Comparison of ENCODE assay signal across 12 mouse cellular contexts in genomic region chr5:123148073-123148722, GRCm38 (mm10). TPM values are rescaled to one million over a fixed set of nuclear protein-coding genes. Genes with fewer than 3 reads are reported as not detected.
DNase-seq lines count a peak whose midpoint lies in the region; ATAC-seq and TF ChIP-seq lines count a peak whose summit lies in the region.
"Had no signal": no experiment of that assay in that cellular context is flagged by ENCODE, and none has a peak within 500 bp of the region (broad histone marks: within the 10 kb centered on the region; RNA-seq: fewer than 3 reads in every experiment).

No protein-coding gene starts in this region.

- no peaks in the 10 kb centered on the region for H3K27me3 ChIP-seq in hindbrain, embryonic 13.5 days
- no peaks in the 10 kb centered on the region for H3K27me3 ChIP-seq in hindbrain, embryonic 11.5 days (ENCODE audit: control insufficient read depth, insufficient read depth, low read length)
- no peaks in the 10 kb centered on the region for H3K27me3 ChIP-seq in ES-Bruce4 (ENCODE audit: control insufficient read depth, insufficient read depth, low read length, poor library complexity, severe bottlenecking)
- H3K27me3 ChIP-seq in limb, embryonic 12.5 days, result no peaks in the 10 kb centered on the region
- H3K27me3 ChIP-seq: heart, embryonic 15.5 days had no signal

- no peak for TF ChIP-seq CTCF in ES-Bruce4 (IDR thresholded peaks at IDR 0.05; ENCODE audit: low read depth, low read length)

- no peaks in the 10 kb centered on the region for H3K9me3 ChIP-seq in hindbrain, embryonic 13.5 days
- no peaks in the 10 kb centered on the region for H3K9me3 ChIP-seq in hindbrain, embryonic 11.5 days (ENCODE audit: control insufficient read depth, low read length)
- no peaks in the 10 kb centered on the region for H3K9me3 ChIP-seq in ES-Bruce4 (replicated peaks; ENCODE audit: control insufficient read depth, insufficient read depth, low read length, poor library complexity, severe bottlenecking)
- no peaks in the 10 kb centered on the region for H3K9me3 ChIP-seq in limb, embryonic 12.5 days
- H3K9me3 ChIP-seq: heart, embryonic 15.5 days had no signal

- H3K9ac ChIP-seq in hindbrain, embryonic 13.5 days, result peak overlapping the region; percentile 64
- no peak overlapping the region for H3K9ac ChIP-seq in hindbrain, embryonic 11.5 days (ENCODE audit: low read depth, low read length)
- H3K9ac ChIP-seq in ES-Bruce4 (ENCODE audit: low read depth, poor library complexity, severe bottlenecking), result 0 out of 2 replicates have a peak overlapping the region, but pooled peaks have one; percentile 6
- peak overlapping the region; percentile 37; the same call in 1 of the 2 replicates for H3K9ac ChIP-seq in limb, embryonic 12.5 days (replicated peaks)
- H3K9ac ChIP-seq: heart, embryonic 15.5 days had no signal

- TF ChIP-seq POLR2A in ES-Bruce4 (IDR thresholded peaks at IDR 0.05; ENCODE audit: insufficient read depth, low read length), result no peak

- no peak for ATAC-seq in hindbrain, embryonic 13.5 days (ENCODE audit: low FRiP score)
- no peak for ATAC-seq in hindbrain, embryonic 11.5 days (ENCODE audit: low FRiP score)
- no peak for ATAC-seq in limb, embryonic 12.5 days (ENCODE audit: insufficient number of reproducible peaks, insufficient read depth, low FRiP score, low TSS enrichment, low read depth)

- WGBS in hindbrain, embryonic 13.5 days, result 79% methylated on average over 25 of the region's 25 CpGs
- WGBS in hindbrain, embryonic 11.5 days, result 81% methylated on average over 19 of the region's 25 CpGs
- 81% methylated on average over 25 of the region's 25 CpGs for WGBS in limb, embryonic 12.5 days

- H3K27ac ChIP-seq in hindbrain, embryonic 13.5 days, result no peak overlapping the region
- no peak overlapping the region for H3K27ac ChIP-seq in hindbrain, embryonic 11.5 days (ENCODE audit: low read depth, low read length)
- H3K27ac ChIP-seq in ES-Bruce4 (ENCODE audit: insufficient read depth, low read length), result no peak overlapping the region
- no peak overlapping the region for H3K27ac ChIP-seq in limb, embryonic 12.5 days

- DNase-seq in hindbrain, embryonic 11.5 days (ENCODE audit: low spot score), result no peak
- peak; percentile 51 for DNase-seq in cerebellum, adult 9-10 months
- DNase-seq in frontal cortex, postnatal 25 days (ENCODE audit: low spot score in 2 of 2), result no peak
- DNase-seq in frontal cortex, postnatal 14 days (ENCODE audit: low spot score in 2 of 2), result no peak
- DNase-seq: lung, postnatal 10 days had no signal

- peak overlapping the region; percentile 61 for H3K4me2 ChIP-seq in hindbrain, embryonic 13.5 days
- H3K4me2 ChIP-seq in hindbrain, embryonic 11.5 days (replicated peaks; ENCODE audit: low read depth, low read length), result no peak overlapping the region
- peak overlapping the region; percentile 58; the same call in 1 of the 2 replicates for H3K4me2 ChIP-seq in limb, embryonic 12.5 days

- peaks cover 50% of the 10 kb centered on the region for H3K36me3 ChIP-seq in hindbrain, embryonic 13.5 days
- peaks cover 19% of the 10 kb centered on the region; the same call in 1 of the 2 replicates for H3K36me3 ChIP-seq in hindbrain, embryonic 11.5 days (ENCODE audit: control insufficient read depth, insufficient read depth, low read length)
- peaks cover 4% of the 10 kb centered on the region; the same call in 1 of the 2 replicates for H3K36me3 ChIP-seq in ES-Bruce4 (ENCODE audit: control insufficient read depth, insufficient read depth, low read length, poor library complexity, severe bottlenecking)
- H3K36me3 ChIP-seq in limb, embryonic 12.5 days, result peaks cover 67% of the 10 kb centered on the region

- no peak overlapping the region for H3K4me3 ChIP-seq in hindbrain, embryonic 13.5 days
- no peak overlapping the region for H3K4me3 ChIP-seq in hindbrain, embryonic 11.5 days (ENCODE audit: low read depth, low read length)
- no peak overlapping the region for H3K4me3 ChIP-seq in ES-Bruce4 (ENCODE audit: low read depth, low read length)
- no peak overlapping the region for H3K4me3 ChIP-seq in limb, embryonic 12.5 days (replicated peaks)
- H3K4me3 ChIP-seq: heart, embryonic 15.5 days had no signal

- H3K4me1 ChIP-seq in hindbrain, embryonic 13.5 days (replicated peaks), result peaks cover 90% of the 10 kb centered on the region
- H3K4me1 ChIP-seq in hindbrain, embryonic 11.5 days (replicated peaks; ENCODE audit: control insufficient read depth, insufficient read depth, low read length), result peaks cover 21% of the 10 kb centered on the region
- peaks cover 12% of the 10 kb centered on the region for H3K4me1 ChIP-seq in ES-Bruce4 (ENCODE audit: control insufficient read depth, insufficient read depth, low read length)
- peaks cover 68% of the 10 kb centered on the region for H3K4me1 ChIP-seq in limb, embryonic 12.5 days (replicated peaks)

- no peak for TF ChIP-seq EP300 in ES-Bruce4 (IDR thresholded peaks at IDR 0.05; ENCODE audit: insufficient read depth, low read depth, low read length)

RNA-seq across cellular contexts. Expression of gene Setd1b, which starts 6.2 kb away (rescaled TPM):
- 12.9 and 13.1 TPM in 2 replicates for polyA plus RNA-seq in hindbrain, embryonic 13.5 days (2015; fragmentation: Nextera tagmentation; extraction: Ambion mirVana)
- 11.0 and 14.2 TPM in 2 replicates for polyA plus RNA-seq in hindbrain, embryonic 11.5 days (2014; fragmentation: Nextera tagmentation; extraction: Ambion mirVana)
- 8.6 and 11.3 TPM in 2 replicates for polyA plus RNA-seq in ES-Bruce4 (2011; ENCODE audit: insufficient read depth, insufficient read length, low read depth, missing spikeins)
- polyA plus RNA-seq in limb, embryonic 12.5 days (2016; fragmentation: Nextera tagmentation; extraction: Ambion mirVana), result 10.9 and 11.4 TPM in 2 replicates

RNA-seq across cellular contexts. Expression of gene Rhof, which starts 15.7 kb away (rescaled TPM):
- polyA plus RNA-seq in hindbrain, embryonic 13.5 days (2015; fragmentation: Nextera tagmentation; extraction: Ambion mirVana), result 5.1 and 5.8 TPM in 2 replicates
- 1.7 and 2.0 TPM in 2 replicates for polyA plus RNA-seq in hindbrain, embryonic 11.5 days (2014; fragmentation: Nextera tagmentation; extraction: Ambion mirVana)
- polyA plus RNA-seq in ES-Bruce4 (2011; ENCODE audit: insufficient read depth, insufficient read length, low read depth, missing spikeins), result 1.6 and 2.0 TPM in 2 replicates
- polyA plus RNA-seq in limb, embryonic 12.5 days (2016; fragmentation: Nextera tagmentation; extraction: Ambion mirVana), result 2.9 and 3.0 TPM in 2 replicates

RNA-seq across cellular contexts. Expression of gene Psmd9, which starts 21.0 kb away (rescaled TPM):
- polyA plus RNA-seq in hindbrain, embryonic 13.5 days (2015; fragmentation: Nextera tagmentation; extraction: Ambion mirVana), result 76.0 and 79.3 TPM in 2 replicates
- 73.5 and 78.7 TPM in 2 replicates for polyA plus RNA-seq in hindbrain, embryonic 11.5 days (2014; fragmentation: Nextera tagmentation; extraction: Ambion mirVana)
- 24.8 TPM in 2 replicates for polyA plus RNA-seq in ES-Bruce4 (2011; ENCODE audit: insufficient read depth, insufficient read length, low read depth, missing spikeins)
- polyA plus RNA-seq in limb, embryonic 12.5 days (2016; fragmentation: Nextera tagmentation; extraction: Ambion mirVana), result 89.3 and 91.0 TPM in 2 replicates

RNA-seq across cellular contexts. Expression of gene Hpd, which starts 34.3 kb away (rescaled TPM):
- polyA plus RNA-seq in hindbrain, embryonic 13.5 days (2015; fragmentation: Nextera tagmentation; extraction: Ambion mirVana), result not detected in 2 replicates
- polyA plus RNA-seq in hindbrain, embryonic 11.5 days (2014; fragmentation: Nextera tagmentation; extraction: Ambion mirVana), result not detected in 2 replicates
- polyA plus RNA-seq in ES-Bruce4 (2011; ENCODE audit: insufficient read depth, insufficient read length, low read depth, missing spikeins), result not detected in 2 replicates
- not detected in 2 replicates for polyA plus RNA-seq in limb, embryonic 12.5 days (2016; fragmentation: Nextera tagmentation; extraction: Ambion mirVana)
- polyA plus RNA-seq: heart, embryonic 15.5 days; kidney, embryonic 14.5 days; neural tube, embryonic 14.5 days; thymus, postnatal 0 days had no signal
